Mouse (Mus musculus) embryonic facial prominence, embryonic 12.5 days (tissue): Measurements from ENCODE around the gene Sp140. TPM values are rescaled to one million over a fixed set of nuclear protein-coding genes. Genes with fewer than 3 reads are reported as not detected.
"Not testable (repeated sequence)": the region's sequence is repeated elsewhere in the genome, so short reads cannot be mapped to it uniquely, and the experiment has no call there.

Experiments used
- ATAC-seq: fragments of 200-750 bp; cut with Nextera tagmentation; 2 replicates; pipeline ENCODE4 v1.8.0; 2017; ENCODE audit not compliant: insufficient number of reproducible peaks, insufficient read depth, low FRiP score, low TSS enrichment
- H3K27ac ChIP-seq: fragments of 300-500 bp; sonication (generic); 2 replicates; pipeline ENCODE4 v1.5.1; 2016; ENCODE audit warnings: mild to moderate bottlenecking
- H3K27me3 ChIP-seq: fragments of 300-500 bp; sonication (generic); 2 replicates; pipeline ENCODE4 v1.6.1; 2016; ENCODE audit warnings: mild to moderate bottlenecking, moderate library complexity
- H3K36me3 ChIP-seq: fragments of 300-500 bp; sonication (generic); 2 replicates; pipeline ENCODE4 v1.6.1; 2016; ENCODE audit warnings: mild to moderate bottlenecking
- H3K4me1 ChIP-seq: fragments of 300-500 bp; sonication (generic); 2 replicates; pipeline ENCODE4 v1.6.1; 2016
- H3K4me2 ChIP-seq: fragments of 300-500 bp; sonication (generic); replicated peaks from 2 replicates; pipeline ENCODE4 v1.6.1; 2016; ENCODE audit warnings: mild to moderate bottlenecking, moderate library complexity
- H3K4me3 ChIP-seq: fragments of 300-500 bp; sonication (generic); 2 replicates; pipeline ENCODE4 v1.5.1; 2016; ENCODE audit warnings: mild to moderate bottlenecking
- H3K9ac ChIP-seq: fragments of 300-500 bp; sonication (generic); 2 replicates; pipeline ENCODE4 v1.6.1; 2016; ENCODE audit warnings: mild to moderate bottlenecking, moderate library complexity
- H3K9me3 ChIP-seq: fragments of 300-500 bp; sonication (generic); 2 replicates; pipeline ENCODE4 v1.6.1; 2016; ENCODE audit warnings: mild to moderate bottlenecking, moderate library complexity
- WGBS: fragments of 180-500 bp; shearing (Covaris S2); methylation state at CpG from one replicate; pipeline ENCODE4 v1.1.7; 2016; 5-methylcytosine and 5-hydroxymethylcytosine counted together
- polyA plus RNA-seq: library from polyadenylated mRNA; unstranded; fragments of >200 nt; fragmentation: Nextera tagmentation; extraction: Ambion mirVana; gene quantifications from 2 replicates; pipeline ENCODE4 v1.2.1, GENCODE M21; 2016

Gene Sp140
- polyA plus RNA-seq, 1 experiment from 2014 or later: 1.2 TPM

DNA sequence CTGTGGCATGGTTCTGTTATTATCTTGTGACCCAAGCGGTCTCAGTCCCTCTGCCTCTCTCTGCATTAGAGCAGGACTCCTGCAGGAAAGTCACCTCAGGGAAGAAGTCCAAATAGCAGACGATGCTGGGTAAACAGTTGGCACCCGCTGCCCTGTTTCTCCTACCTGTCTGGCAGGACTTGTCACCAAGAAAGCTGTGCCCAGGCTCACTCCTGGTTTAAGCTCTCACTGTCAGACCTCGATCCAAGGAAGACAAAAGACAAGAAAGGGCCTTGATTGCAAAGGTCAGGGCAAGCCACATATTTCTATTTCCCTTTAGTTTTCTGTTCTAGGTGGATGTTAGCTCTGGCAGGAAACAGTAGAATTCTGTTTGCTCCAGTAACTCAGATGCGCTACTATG, 50.3 kb downstream of the Sp140 start:
- H3K4me2 ChIP-seq, H3K36me3 ChIP-seq, H3K4me1 ChIP-seq, H3K27ac ChIP-seq, H3K9ac ChIP-seq, H3K9me3 ChIP-seq, H3K4me3 ChIP-seq, H3K27me3 ChIP-seq, ATAC-seq: not testable (repeated sequence)
- 69% methylated on average over 4 of the region's 5 CpGs for WGBS

DNA sequence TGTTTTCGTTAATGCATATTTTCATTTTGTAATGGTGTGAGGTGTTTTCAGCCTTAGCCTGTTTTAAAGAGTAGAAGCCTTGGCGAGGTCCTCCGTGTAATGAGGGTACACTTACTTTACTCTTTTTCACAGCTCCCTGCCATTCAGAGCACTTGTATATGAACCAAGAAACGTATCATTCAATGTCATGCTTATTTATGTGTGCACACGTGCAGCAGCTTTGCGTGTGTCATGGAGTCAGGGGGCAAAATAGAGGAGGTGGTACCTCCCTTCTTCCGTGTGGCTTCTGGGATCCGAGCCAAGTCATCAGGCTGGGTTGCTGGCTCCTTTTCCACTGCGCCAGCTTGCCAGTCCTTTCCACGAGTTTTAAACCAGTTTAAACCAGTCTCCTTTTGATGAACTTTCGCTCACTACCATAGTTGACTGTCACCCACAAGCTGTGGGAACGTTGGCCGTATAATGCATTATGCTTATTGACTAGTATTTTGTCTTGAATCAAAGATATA, 51.6 kb downstream of the Sp140 start:
- H3K36me3 ChIP-seq, ATAC-seq, H3K27me3 ChIP-seq, H3K4me3 ChIP-seq, H3K4me1 ChIP-seq, H3K27ac ChIP-seq, H3K9ac ChIP-seq, H3K4me2 ChIP-seq, H3K9me3 ChIP-seq: not testable (repeated sequence)
- WGBS: 85% methylated on average over 13 of the region's 13 CpGs

DNA sequence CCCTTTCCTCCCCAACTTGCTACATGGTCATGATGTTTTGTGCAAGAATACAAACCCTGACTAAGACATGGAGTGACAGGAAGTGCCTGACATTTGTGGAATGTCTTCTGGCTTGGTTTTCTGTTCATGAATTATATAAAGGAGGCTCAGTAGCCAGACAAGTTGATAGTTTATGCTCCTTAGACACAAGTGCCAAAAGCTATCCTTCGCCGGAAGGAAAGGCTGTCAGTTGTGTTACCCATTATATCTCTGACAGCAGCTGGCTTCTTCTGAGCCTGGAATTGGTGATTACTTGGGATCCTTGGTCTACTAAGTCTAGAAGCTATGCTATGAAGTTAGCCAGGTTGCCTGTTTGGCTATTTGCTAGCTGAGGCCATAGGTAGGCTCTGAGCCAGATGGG, 57.0 kb downstream of the Sp140 start:
- H3K4me3 ChIP-seq, ATAC-seq, H3K4me2 ChIP-seq, H3K27me3 ChIP-seq, H3K9ac ChIP-seq, H3K9me3 ChIP-seq, H3K27ac ChIP-seq, H3K4me1 ChIP-seq, H3K36me3 ChIP-seq: not testable (repeated sequence)
- 93% methylated on average over 2 of the region's 2 CpGs for WGBS

DNA sequence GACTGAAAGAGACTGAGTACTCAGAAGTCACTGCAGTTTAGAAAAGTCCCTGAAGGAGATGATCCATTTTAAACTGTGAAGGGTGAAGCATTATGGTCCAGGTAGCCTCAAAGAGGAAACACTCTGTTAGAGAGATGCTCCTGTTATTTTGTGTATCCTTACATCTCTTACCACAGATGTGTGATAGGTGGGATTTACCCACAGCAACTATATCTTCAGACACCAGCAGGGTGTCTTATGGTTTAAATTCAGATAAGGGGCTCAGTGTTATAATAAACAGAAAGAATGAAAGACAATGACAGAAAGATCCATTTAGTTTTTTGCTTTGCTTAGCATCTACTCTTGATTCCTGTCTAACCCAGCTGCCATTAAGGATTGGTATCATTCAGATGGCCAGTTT, 64.1 kb downstream of the Sp140 start:
- Histone ChIP-seq H3K36me3 (no peaks in the 10 kb centered on the region), H3K27me3 (no peaks in the 10 kb centered on the region), H3K4me2 (no peak overlapping the region), H3K4me3 (no peak overlapping the region), H3K4me1 (no peaks in the 10 kb centered on the region), H3K9ac (no peak overlapping the region), H3K9me3 (no peaks in the 10 kb centered on the region), H3K27ac (no peak overlapping the region)
- ATAC-seq: no peak

DNA sequence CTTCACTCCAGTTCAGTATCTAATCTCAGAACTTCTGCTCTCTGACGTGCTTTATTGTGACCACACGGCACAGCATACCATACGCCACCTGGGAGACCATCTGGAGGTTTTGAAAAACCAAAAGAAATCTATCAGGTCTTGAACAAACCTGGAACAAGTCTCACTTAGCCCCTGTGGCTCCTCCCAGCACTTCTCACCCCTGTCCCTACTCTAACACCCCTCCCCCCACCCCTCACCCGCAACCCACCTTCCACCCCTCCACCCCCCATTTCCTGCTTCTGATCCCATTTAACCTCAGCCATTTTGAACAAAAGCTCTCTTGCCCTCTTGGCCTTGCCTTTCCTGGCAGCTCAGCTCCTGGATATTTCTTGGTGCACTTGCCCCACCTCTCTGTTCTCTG, 80.0 kb downstream of the Sp140 start:
- H3K27ac ChIP-seq: no peak overlapping the region
- H3K27me3 ChIP-seq: no peaks in the 10 kb centered on the region
- ATAC-seq: no peak
- no peaks in the 10 kb centered on the region for H3K9me3 ChIP-seq
- H3K36me3 ChIP-seq: no peaks in the 10 kb centered on the region
- no peak overlapping the region for H3K4me3 ChIP-seq
- no peaks in the 10 kb centered on the region for H3K4me1 ChIP-seq
- WGBS: 44% methylated on average over 4 of the region's 4 CpGs
- no peak overlapping the region for H3K9ac ChIP-seq
- H3K4me2 ChIP-seq: no peak overlapping the region

DNA sequence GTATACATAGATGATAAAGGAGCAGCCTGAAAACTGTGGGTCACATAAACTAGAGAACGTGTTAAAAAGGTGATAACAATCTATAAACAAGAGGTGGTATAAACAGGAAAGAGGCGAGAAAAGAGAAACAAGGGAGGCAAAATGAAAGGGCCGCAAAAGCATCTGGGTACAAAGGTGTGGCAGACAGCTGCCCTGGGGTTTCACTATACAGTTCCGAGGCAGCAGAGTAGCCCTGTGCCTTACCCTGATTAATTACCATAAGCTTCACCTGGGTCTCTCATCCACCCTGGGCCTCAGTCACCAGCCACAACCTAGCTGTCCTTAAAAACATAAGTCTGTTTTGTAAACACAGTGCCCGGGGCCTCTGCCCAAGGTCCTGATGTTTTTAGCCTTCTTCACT, 86.5 kb downstream of the Sp140 start:
- no peak overlapping the region for H3K27ac ChIP-seq
- H3K4me1 ChIP-seq: no peaks in the 10 kb centered on the region
- no peak for ATAC-seq
- H3K9me3 ChIP-seq: no peaks in the 10 kb centered on the region
- no peaks in the 10 kb centered on the region for H3K36me3 ChIP-seq
- no peak overlapping the region for H3K4me2 ChIP-seq
- no peaks in the 10 kb centered on the region for H3K27me3 ChIP-seq
- 72% methylated on average over 5 of the region's 5 CpGs for WGBS
- H3K4me3 ChIP-seq: no peak overlapping the region
- H3K9ac ChIP-seq: no peak overlapping the region

DNA sequence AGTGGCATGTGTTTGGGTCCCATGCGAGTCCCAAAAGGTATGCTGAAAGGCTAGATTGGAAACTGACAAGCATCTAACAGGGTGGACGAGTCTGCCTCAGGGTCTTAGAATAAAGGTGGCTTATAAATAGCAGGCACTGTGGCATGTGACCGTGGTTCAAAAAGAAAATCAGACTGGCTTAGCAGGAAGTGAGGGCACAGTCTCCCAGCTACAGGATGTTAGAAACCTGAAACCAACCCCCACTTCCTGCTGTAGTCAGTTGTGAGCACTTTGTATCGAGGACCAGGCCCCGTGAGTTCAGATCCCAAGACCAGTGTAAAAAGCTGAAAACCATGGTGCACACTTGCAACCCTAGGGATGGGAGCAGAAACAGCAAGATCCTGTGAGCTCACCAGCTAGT, 87.2 kb downstream of the Sp140 start:
- Histone ChIP-seq H3K27ac (no peak overlapping the region), H3K9ac (no peak overlapping the region), H3K27me3 (no peaks in the 10 kb centered on the region), H3K4me1 (no peaks in the 10 kb centered on the region), H3K4me2 (no peak overlapping the region), H3K9me3 (no peaks in the 10 kb centered on the region), H3K36me3 (no peaks in the 10 kb centered on the region), H3K4me3 (no peak overlapping the region)
- WGBS: 27% methylated on average over 5 of the region's 5 CpGs
- no peak for ATAC-seq

DNA sequence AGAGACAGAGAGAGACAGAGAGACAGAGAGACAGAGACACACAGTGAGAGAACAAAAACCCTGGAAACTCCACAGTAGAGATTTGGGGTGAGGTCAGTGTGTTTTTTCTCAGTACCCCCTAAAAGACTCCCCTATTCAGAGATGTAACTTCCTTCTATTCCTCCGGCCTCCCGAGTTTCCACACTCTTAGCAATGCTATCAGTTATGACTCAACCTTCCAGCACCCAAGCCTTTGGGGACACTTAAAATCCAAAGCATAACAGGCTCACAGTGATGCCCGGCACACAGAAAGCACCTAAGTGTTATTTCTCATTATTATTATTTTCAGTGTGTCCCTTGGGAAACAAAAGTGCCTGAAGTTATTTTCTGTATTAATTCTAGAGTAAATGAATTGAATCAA, 90.4 kb downstream of the Sp140 start:
- H3K27me3 ChIP-seq: no peaks in the 10 kb centered on the region
- H3K9ac ChIP-seq: no peak overlapping the region
- no peaks in the 10 kb centered on the region for H3K4me1 ChIP-seq
- WGBS: 84% methylated on average over 3 of the region's 3 CpGs
- H3K36me3 ChIP-seq: no peaks in the 10 kb centered on the region
- H3K27ac ChIP-seq: no peak overlapping the region
- no peak for ATAC-seq
- no peaks in the 10 kb centered on the region for H3K9me3 ChIP-seq
- H3K4me2 ChIP-seq: no peak overlapping the region
- H3K4me3 ChIP-seq: no peak overlapping the region

DNA sequence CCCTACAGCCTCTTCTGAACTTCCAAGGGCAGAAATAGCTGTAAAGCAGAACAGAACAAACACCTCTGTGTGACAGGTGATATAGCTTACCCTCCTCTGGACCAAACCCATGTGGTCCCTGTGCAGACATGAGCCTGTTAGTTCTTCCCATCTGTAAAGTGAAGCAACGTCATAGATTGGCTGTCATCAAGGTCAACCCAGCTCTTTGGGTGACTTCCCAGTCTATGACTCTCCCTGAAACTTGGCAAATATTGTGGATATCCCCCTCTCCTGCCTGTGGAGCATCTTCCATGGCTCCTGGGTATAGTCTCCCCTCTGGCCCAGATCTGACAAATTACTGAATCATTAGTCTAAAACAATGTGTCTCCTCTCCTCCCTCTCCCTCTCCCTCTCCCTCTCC, 92.1 kb downstream of the Sp140 start:
- no peak overlapping the region for H3K4me3 ChIP-seq
- H3K4me2 ChIP-seq: no peak overlapping the region
- no peaks in the 10 kb centered on the region for H3K27me3 ChIP-seq
- no peak overlapping the region for H3K27ac ChIP-seq
- no peaks in the 10 kb centered on the region for H3K36me3 ChIP-seq
- ATAC-seq: no peak
- WGBS: 67% methylated on average over 1 of the region's 1 CpGs
- no peaks in the 10 kb centered on the region for H3K9me3 ChIP-seq
- no peaks in the 10 kb centered on the region for H3K4me1 ChIP-seq
- H3K9ac ChIP-seq: no peak overlapping the region

DNA sequence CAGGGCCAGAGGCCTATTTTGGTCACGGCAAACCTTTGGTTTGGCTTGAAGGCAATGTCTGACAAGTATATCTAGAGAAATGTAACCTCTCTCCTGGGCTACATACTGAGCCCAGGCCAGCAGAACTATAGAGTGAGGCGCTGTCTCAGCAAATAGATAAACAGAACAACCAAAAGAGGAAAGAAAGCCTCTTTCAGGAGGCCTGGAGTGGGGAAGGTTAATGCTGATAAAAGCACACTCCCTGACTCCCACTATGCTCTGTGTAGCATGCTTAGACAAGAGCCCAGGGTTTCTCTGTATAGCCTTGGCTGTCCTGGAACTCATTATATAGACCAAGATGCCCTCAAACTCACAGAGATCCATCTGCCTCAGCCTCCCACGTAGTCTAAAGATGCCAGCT, 93.1 kb downstream of the Sp140 start:
- ATAC-seq: no peak
- no peak overlapping the region for H3K4me2 ChIP-seq
- no peaks in the 10 kb centered on the region for H3K4me1 ChIP-seq
- WGBS: 74% methylated on average over 3 of the region's 3 CpGs
- no peak overlapping the region for H3K4me3 ChIP-seq
- H3K36me3 ChIP-seq: no peaks in the 10 kb centered on the region
- H3K9ac ChIP-seq: no peak overlapping the region
- no peak overlapping the region for H3K27ac ChIP-seq
- no peaks in the 10 kb centered on the region for H3K9me3 ChIP-seq
- no peaks in the 10 kb centered on the region for H3K27me3 ChIP-seq

Other genes starting within 250 kb of the Sp140 start
- gene G530012D18Rik, start 24.7 kb upstream of the Sp140 start, polyA plus RNA-seq: not detected in 2 replicates
- gene Sp110, start 1.6 kb upstream of the Sp140 start, polyA plus RNA-seq: 0.85 and 1.2 TPM in 2 replicates
- 0.62 and 0.72 TPM in 2 replicates for gene Sp100, start 49.6 kb downstream of the Sp140 start, polyA plus RNA-seq
- 1.5 and 1.7 TPM in 2 replicates for gene A630001G21Rik, start 178.3 kb downstream of the Sp140 start, polyA plus RNA-seq
- 44.9 and 48.7 TPM in 2 replicates for gene Cab39, start 193.1 kb downstream of the Sp140 start, polyA plus RNA-seq